Mouse (Mus musculus) cerebellum, adult 8-10 months (tissue): ENCODE results near the gene Dusp19.

Experiments
- DNase-seq: peaks from one replicate; pipeline ENCODE4 v3.0.0; 2022

The Dusp19 gene

GRCm38 (mm10) chr2:80616854-80617737 lies at the start of gene Dusp19, which contains the start of gene Nup35:
Gene Dusp19 (plus strand): TSS chr2:80617045.
Gene Nup35 (plus strand): TSS chr2:80617236.
- DNase-seq = peak; percentile 97

- peak; percentile 27 for DNase-seq
Measured at GRCm38 (mm10) chr2:80567411-80567810, 49.4 kb upstream of the Dusp19 start.

DNA sequence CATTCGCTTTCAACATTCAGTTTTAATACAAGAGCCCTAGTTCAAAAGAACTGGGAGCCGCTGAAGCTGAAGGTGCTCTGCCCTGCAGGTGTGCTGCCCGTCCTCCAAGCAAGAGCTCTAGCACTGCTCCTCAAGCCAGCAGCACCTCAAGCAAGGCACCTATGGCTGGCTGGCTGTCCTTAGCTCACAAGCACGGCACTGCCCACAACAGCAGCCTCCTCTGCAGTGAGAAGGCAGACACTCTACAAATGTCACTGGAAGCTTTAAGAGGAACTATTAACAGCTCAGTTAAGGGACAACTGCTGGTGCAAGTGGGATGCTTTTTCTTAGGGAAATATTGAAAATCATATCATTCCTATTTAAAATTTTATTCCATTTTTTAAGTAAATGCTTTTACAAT lies 46.2 kb upstream of the Dusp19 start:
- DNase-seq = no peak

DNA sequence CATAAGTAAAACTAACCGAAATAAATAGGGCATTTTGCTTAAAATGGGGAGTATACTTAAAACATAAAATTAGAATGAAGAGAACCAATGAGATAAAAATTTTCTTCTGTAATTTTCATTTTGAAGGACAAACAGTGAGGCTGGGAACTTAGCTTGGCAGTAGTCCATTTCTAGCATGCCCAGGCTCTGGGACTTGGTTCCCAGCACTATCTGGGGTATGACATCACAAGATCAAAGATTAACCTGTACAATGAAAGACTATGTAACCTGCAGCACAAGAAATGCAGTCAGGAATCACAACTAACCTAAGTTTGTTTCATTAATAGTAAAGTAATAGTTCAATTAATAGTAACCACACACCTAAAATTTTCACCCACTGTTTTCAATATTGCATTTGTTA lies 39.6 kb upstream of the Dusp19 start:
- DNase-seq = no peak

DNA sequence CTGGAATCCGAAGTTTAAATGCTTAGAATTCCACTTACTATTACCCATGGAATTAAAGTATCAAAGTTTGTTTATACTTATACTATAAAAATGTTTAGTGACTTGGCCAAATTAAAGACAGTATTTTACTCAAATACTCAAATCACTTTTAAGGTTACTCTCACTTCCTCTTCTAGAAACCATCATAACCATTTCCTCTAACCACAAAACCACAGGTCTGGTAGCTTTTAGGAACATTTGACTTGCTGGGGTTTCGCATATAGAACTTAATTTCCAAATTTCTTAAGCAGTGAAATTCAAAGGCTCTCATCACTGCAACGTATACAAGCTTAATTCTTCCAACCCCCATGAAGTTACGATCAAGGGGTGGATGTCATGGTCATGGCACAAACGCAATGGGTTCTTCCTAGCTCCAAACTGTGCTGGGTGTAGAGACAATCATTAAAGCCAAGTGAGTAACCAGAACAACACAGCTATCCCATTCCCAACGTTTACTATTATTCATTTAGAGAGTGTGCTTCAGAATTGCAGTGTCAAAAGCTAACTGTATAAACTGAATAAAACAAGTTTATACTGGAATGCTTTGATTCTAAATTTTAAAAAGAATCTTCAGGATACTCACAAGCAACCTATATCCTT lies 37.5 kb upstream of the Dusp19 start:
- DNase-seq = no peak

GRCm38 (mm10) chr2:80580311-80580961 lies 36.4 kb upstream of the Dusp19 start:
- no peak for DNase-seq

DNA sequence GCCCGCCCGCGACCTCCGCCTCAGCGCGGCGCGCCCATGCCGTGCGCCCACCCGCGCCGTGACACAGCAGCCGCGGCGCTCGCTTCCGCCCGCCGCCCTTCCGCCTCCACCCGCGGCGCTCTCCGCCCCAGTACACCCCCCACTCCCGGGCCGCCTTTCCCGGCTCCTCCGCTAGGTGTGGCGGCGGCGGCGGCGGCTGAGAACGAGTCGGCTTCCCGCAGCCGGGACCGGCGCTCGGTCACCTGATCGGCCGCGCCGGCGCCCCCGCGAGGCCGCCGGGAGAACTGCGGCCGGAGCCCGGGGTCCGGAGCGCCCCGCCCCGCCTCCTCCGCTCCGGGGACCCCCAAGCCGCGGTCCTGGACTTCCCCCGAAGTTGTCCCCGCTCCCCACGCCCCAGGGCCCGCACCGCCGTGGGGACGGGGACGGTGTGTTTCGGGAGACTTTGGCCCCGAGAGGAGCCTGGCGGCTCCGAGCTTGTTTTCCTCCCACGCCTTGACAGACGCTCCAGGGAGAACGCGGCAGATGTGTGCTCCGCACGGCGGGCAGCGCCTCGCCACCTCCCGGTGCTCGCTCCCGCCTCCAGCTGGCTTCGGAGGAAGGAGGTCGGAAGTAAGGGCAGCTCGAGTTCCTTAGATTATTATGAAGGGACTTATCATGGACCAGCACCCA lies 35.7 kb upstream of the Dusp19 start, which contains the start of gene Nckap1:
TSS of gene Nckap1 (minus strand) at position 338 of the 669 bp plus-strand sequence.
- DNase-seq = peak; percentile 91

DNA sequence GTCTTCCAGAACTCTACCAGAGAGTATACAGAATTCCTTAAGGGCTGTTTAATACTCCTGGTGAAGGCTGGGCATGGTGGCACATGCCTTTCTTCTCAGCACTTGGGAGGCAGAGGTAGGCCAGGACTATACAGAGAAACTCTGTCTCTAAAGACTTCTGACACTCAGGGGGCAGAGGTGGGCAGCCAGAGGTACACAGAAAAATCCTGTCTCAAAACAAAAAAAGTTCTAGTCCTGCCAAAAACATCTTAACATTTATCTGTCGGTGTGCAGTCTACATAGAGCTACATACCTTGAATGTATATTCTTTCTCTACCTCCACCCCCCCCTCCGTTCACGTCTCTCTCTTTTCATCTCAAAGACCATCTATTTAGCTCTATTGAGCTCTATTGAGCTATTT lies 34.5 kb upstream of the Dusp19 start:
- DNase-seq = no peak

GRCm38 (mm10) chr2:80594215-80594918 lies 22.5 kb upstream of the Dusp19 start:
- DNase-seq = no peak

GRCm38 (mm10) chr2:80596960-80597359 lies 19.9 kb upstream of the Dusp19 start:
- DNase-seq = no peak

GRCm38 (mm10) chr2:80599850-80600249 lies 17.0 kb upstream of the Dusp19 start:
- DNase-seq = no peak

- DNase-seq = no peak
Measured at GRCm38 (mm10) chr2:80600611-80601010, 16.2 kb upstream of the Dusp19 start.

DNA sequence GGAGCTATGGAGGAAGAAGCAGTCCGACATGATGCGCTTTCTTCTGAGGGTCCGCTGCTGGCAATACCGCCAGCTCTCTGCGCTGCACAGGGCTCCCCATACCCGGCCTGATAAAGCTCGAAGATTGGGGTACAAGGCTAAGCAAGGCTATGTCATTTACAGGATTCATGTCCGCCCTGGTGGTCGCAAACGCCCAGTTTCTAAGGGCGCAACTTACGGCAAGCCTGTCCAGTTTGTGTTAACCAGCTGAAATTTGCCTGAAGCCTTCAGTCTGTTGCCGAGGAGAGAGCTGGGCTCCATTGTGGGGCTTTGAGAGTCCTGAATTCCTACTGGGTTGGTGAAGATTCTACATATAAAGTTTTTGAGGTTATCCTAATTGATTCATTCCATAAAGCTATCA lies 14.1 kb upstream of the Dusp19 start:
- DNase-seq = no peak

DNA sequence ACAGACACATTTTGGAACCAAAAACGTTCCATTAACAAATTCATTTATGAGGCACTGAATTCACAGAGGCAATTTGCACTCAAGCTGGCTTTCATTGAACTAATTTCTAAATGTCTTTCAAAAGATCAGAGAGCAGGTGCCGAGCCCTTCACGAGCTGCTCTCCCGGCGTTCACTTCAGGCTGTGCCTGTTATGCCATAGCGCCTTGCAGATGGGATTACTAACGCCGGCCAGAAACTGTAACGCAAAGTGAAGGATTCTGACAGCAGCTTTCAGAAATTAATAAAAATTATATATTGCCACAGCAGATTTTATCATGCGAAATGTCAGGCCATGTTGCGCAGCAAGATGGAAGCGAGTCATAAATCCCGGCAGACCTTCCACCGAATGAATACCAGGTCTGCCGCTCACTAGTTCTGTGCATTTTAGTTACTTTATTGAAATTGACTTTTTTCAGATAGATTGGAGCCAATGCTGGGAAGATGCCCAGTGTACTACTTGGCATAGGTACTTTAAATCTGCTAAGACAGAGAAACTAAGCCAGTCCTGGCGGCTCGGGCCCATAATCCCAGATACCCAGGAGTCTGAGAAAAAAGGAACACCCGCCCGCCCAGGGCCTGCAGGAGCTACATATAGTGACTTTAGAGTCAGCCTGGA lies 12.9 kb upstream of the Dusp19 start:
- no peak for DNase-seq

DNA sequence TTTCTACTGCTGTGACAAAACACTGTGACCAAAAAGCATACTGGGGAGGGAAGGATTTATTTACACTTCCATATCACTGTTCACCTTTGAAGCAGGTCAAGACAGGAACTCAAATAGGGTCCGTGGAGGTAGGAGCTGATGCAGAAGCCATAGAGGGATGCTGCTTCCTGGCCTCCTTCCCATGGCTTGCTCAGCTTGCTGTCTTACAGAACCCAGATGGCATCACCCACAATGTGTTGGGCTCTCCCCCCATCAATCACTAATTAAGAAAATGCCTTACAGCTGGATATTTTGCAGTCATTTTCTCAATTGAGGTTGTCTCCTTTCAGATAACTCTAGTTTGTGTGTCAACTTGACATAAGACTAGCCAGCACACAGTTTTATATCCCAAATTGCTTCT lies 4.6 kb upstream of the Dusp19 start:
- DNase-seq = no peak

DNA sequence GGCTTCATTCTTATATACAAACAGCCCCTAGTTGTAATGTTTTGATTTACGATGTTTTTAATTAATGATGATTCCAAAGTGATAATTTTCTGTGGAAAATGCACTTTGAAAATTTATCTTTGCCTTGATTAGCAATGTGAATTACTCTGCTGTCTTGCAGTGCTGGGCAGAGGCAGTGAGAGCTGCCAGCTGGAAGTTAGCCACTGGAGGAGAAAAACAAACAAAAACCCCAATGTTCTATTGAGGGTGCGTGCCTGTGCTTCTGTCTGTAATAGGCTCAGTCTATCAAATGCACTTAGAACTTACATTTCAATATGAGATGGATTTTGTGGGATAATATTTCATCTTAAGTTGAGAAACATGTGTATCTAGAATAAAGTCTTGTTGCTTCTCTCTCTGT lies 4.0 kb upstream of the Dusp19 start:
- DNase-seq = no peak

GRCm38 (mm10) chr2:80618991-80619390 lies 2.1 kb downstream of the Dusp19 start:
- DNase-seq = no peak

GRCm38 (mm10) chr2:80621921-80622320 lies 5.1 kb downstream of the Dusp19 start:
- no peak for DNase-seq

DNA sequence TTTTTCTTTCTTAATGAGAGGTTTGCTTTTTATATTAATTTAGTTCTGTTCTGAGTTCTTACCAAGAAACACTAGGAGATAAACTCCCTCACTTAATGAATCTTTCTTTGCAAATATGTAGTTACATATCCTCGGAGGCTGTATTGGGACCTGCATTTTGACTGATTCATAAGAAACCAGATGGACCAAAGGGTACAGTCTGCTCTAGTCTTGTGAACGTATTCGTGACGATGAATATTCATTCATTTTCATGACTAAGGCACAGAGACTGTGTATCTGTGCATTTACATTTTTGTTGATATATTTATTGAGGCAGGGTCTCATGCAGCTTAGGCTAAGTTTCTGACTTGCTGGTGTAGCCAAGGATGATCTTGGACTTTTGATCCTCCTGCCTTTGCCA lies 7.7 kb downstream of the Dusp19 start:
- no peak for DNase-seq

DNA sequence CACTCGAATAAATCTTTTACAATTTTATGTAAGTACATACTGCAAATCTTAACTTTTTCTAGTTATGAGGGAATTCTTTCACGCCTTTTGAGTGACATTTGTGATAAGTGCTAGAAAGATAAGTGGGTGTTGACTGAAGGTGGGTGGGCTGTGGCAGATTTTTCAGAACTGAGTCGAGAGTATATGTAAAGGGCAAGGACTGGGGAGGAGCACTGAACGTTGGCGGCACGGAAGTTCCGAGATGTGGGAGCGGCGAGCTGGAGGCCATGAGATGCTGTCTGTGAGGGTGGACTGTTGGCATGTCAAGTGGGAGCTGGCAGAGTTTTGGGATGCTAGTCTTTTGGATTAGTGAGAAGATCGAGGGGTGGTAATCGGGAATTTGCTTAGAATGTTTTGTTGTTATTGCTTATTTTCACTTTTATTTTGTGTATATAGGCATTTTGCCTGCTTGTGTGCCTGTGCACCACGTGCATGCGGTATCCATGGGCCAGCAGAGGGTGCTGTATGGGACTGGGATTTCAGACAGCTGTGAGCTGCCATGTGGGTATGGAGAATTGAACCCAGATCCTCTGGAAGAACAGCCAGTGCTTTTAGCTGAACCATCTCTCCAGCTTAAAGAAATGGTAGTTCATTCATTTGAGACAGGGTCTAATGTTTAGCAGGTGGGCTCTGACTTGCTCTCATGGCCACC lies 15.6 kb downstream of the Dusp19 start:
- no peak for DNase-seq
